18 mouse cellular contexts compared by ENCODE assay signal in genomic region chr5:74984101-74984500, GRCm38 (mm10).
DNase-seq lines count a peak whose midpoint lies in the region; ATAC-seq lines count a peak whose summit lies in the region.
"Had no signal": no experiment of that assay in that cellular context is flagged by ENCODE, and none has a peak within 500 bp of the region (broad histone marks: within the 10 kb centered on the region; RNA-seq: fewer than 3 reads in every experiment).

No protein-coding gene starts in this region.

- 0 out of 2 replicates have a peak overlapping the region, but pooled peaks have one; percentile 5 for H3K4me2 ChIP-seq in forebrain, embryonic 11.5 days (ENCODE audit: low read depth, low read length, severe bottlenecking)
- no peak overlapping the region for H3K4me2 ChIP-seq in forebrain, embryonic 16.5 days (ENCODE audit: low read length)
- H3K4me2 ChIP-seq: embryonic facial prominence, embryonic 12.5 days; heart, embryonic 13.5 days; hindbrain, embryonic 15.5 days had no signal

- peaks cover 20% of the 10 kb centered on the region for H3K4me1 ChIP-seq in forebrain, embryonic 11.5 days (replicated peaks; ENCODE audit: control insufficient read depth, insufficient read depth, low read length)
- H3K4me1 ChIP-seq in forebrain, embryonic 16.5 days (replicated peaks; ENCODE audit: control insufficient read depth, insufficient read depth, low read length): peaks cover 17% of the 10 kb centered on the region
- H3K4me1 ChIP-seq in limb, embryonic 10.5 days: peaks cover 36% of the 10 kb centered on the region

- peak; percentile 44 for DNase-seq in forebrain, embryonic 11.5 days (ENCODE audit: low spot score)
- peak; percentile 32 for DNase-seq in testis, postnatal 10 days (ENCODE audit: low spot score)
- no peak for DNase-seq in testis, postnatal 14 days (ENCODE audit: low spot score)
- no peak for DNase-seq in limb, embryonic 10.5 days (ENCODE audit: low spot score)
- no peak for DNase-seq in layer of hippocampus, postnatal 36 days
- DNase-seq in right cerebral cortex, postnatal 14 days: no peak
- DNase-seq: adrenal gland, adult 2 months; adrenal gland, postnatal 25 days; cerebellum, adult 18-20 months; cerebellum, adult 9-11 months; cerebellum, postnatal 36 days; forebrain, postnatal 0 days; gastrocnemius, postnatal 14 days; heart, postnatal 36 days had no signal

- H3K27me3 ChIP-seq in forebrain, embryonic 11.5 days (ENCODE audit: control insufficient read depth, insufficient read depth, low read length): peaks cover 24% of the 10 kb centered on the region
- H3K27me3 ChIP-seq in forebrain, embryonic 16.5 days (replicated peaks; ENCODE audit: control insufficient read depth, insufficient read depth, low read length): peaks cover 20% of the 10 kb centered on the region
- no peaks in the 10 kb centered on the region for H3K27me3 ChIP-seq in limb, embryonic 10.5 days (ENCODE audit: low read depth, poor library complexity, severe bottlenecking)
- H3K27me3 ChIP-seq: embryonic facial prominence, embryonic 12.5 days; heart, embryonic 13.5 days had no signal

- H3K36me3 ChIP-seq in forebrain, embryonic 11.5 days (ENCODE audit: control insufficient read depth, insufficient read depth, low read length): no peaks in the 10 kb centered on the region
- H3K36me3 ChIP-seq in forebrain, embryonic 16.5 days (ENCODE audit: control insufficient read depth, insufficient read depth): no peaks in the 10 kb centered on the region
- 0 out of 2 replicates have a peak, but pooled peaks cover 3% of the 10 kb centered on the region for H3K36me3 ChIP-seq in limb, embryonic 10.5 days
- H3K36me3 ChIP-seq: embryonic facial prominence, embryonic 12.5 days; heart, embryonic 13.5 days; hindbrain, embryonic 15.5 days had no signal

- no peak for ATAC-seq in forebrain, embryonic 11.5 days (replicated peaks; ENCODE audit: low FRiP score)
- no peak for ATAC-seq in forebrain, embryonic 16.5 days
- ATAC-seq: forebrain, postnatal 0 days had no signal

- no peak overlapping the region for H3K4me3 ChIP-seq in forebrain, embryonic 11.5 days (ENCODE audit: low read depth, low read length)
- no peak overlapping the region for H3K4me3 ChIP-seq in forebrain, embryonic 16.5 days (replicated peaks; ENCODE audit: low read length)
- no peak overlapping the region for H3K4me3 ChIP-seq in limb, embryonic 10.5 days
- H3K4me3 ChIP-seq: embryonic facial prominence, embryonic 12.5 days; heart, embryonic 13.5 days; hindbrain, embryonic 15.5 days had no signal

- H3K9me3 ChIP-seq in forebrain, embryonic 11.5 days (ENCODE audit: control insufficient read depth, low read length): no peaks in the 10 kb centered on the region
- H3K9me3 ChIP-seq in forebrain, embryonic 16.5 days (ENCODE audit: control insufficient read depth, low read length): 0 out of 2 replicates have a peak, but pooled peaks cover 2% of the 10 kb centered on the region
- 0 out of 2 replicates have a peak, but pooled peaks cover 3% of the 10 kb centered on the region for H3K9me3 ChIP-seq in limb, embryonic 10.5 days (replicated peaks)
- H3K9me3 ChIP-seq: embryonic facial prominence, embryonic 12.5 days; heart, embryonic 13.5 days; hindbrain, embryonic 15.5 days had no signal

- H3K27ac ChIP-seq in forebrain, embryonic 11.5 days (ENCODE audit: low read depth, low read length): no peak overlapping the region
- H3K27ac ChIP-seq in forebrain, embryonic 16.5 days (ENCODE audit: low read length): no peak overlapping the region
- H3K27ac ChIP-seq in limb, embryonic 10.5 days: 0 out of 2 replicates have a peak overlapping the region, but pooled peaks have one; percentile 23
- H3K27ac ChIP-seq: embryonic facial prominence, embryonic 12.5 days; heart, embryonic 13.5 days; hindbrain, embryonic 15.5 days had no signal

- no peak overlapping the region for H3K9ac ChIP-seq in forebrain, embryonic 11.5 days (ENCODE audit: low read length)
- no peak overlapping the region for H3K9ac ChIP-seq in forebrain, embryonic 16.5 days (replicated peaks; ENCODE audit: low read depth, low read length)
- H3K9ac ChIP-seq: embryonic facial prominence, embryonic 12.5 days; forebrain, postnatal 0 days; heart, embryonic 13.5 days; hindbrain, embryonic 15.5 days had no signal

- 7% methylated on average over 5 of the region's 5 CpGs for WGBS in forebrain, embryonic 11.5 days
- 9% methylated on average over 5 of the region's 5 CpGs for WGBS in forebrain, embryonic 16.5 days
- WGBS in limb, embryonic 10.5 days: 67% methylated on average over 5 of the region's 5 CpGs

Comparison
In these comparisons a context has a peak if more than half of its experiments do, and no peak if none do; other contexts are left out.
1. DNase-seq: peak in forebrain, embryonic 11.5 days (single experiment) and testis, postnatal 10 days (single experiment); none in testis, postnatal 14 days (single experiment), limb, embryonic 10.5 days (single experiment), layer of hippocampus, postnatal 36 days (0 of 2) and right cerebral cortex, postnatal 14 days (single experiment).